Mouse (Mus musculus) spleen, adult 12 weeks (tissue): ENCODE measurements around the gene Gid4.

Source experiments
- DNase-seq: peaks from one replicate; pipeline ENCODE4 v3.0.0; 2022; ENCODE audit warnings: low spot score

The Gid4 gene

GRCm38 (mm10) chr11:60416963-60417716 lies at the start of gene Gid4:
Gid4 (plus strand) TSS chr11:60417145.
- DNase-seq, result peak; percentile 98

GRCm38 (mm10) chr11:60367256-60367655 lies 49.7 kb upstream of the Gid4 start:
- no peak for DNase-seq

- no peak for DNase-seq
Measured at GRCm38 (mm10) chr11:60368909-60369308, 48.0 kb upstream of the Gid4 start.

GRCm38 (mm10) chr11:60369448-60369847 lies 47.5 kb upstream of the Gid4 start:
- no peak for DNase-seq

- no peak for DNase-seq
Measured at GRCm38 (mm10) chr11:60370431-60370830, 46.5 kb upstream of the Gid4 start.

- DNase-seq, result no peak
Measured at GRCm38 (mm10) chr11:60374481-60374880, 42.5 kb upstream of the Gid4 start.

GRCm38 (mm10) chr11:60383518-60383917 lies 33.4 kb upstream of the Gid4 start:
- no peak for DNase-seq

- no peak for DNase-seq
Measured at GRCm38 (mm10) chr11:60384762-60385421, 32.1 kb upstream of the Gid4 start.

GRCm38 (mm10) chr11:60385946-60386345 lies 31.0 kb upstream of the Gid4 start:
- no peak for DNase-seq

GRCm38 (mm10) chr11:60387944-60388343 lies 29.0 kb upstream of the Gid4 start:
- DNase-seq, result no peak

GRCm38 (mm10) chr11:60391346-60391745 lies 25.6 kb upstream of the Gid4 start:
- DNase-seq, result no peak

GRCm38 (mm10) chr11:60396546-60396945 lies 20.4 kb upstream of the Gid4 start:
- no peak for DNase-seq

- DNase-seq, result no peak
Measured at GRCm38 (mm10) chr11:60397172-60397571, 19.8 kb upstream of the Gid4 start.

- no peak for DNase-seq
Measured at GRCm38 (mm10) chr11:60406606-60407005, 10.3 kb upstream of the Gid4 start.

GRCm38 (mm10) chr11:60412173-60412572 lies 4.8 kb upstream of the Gid4 start:
- DNase-seq, result peak; percentile 26

- DNase-seq, result no peak
Measured at GRCm38 (mm10) chr11:60412921-60413320, 4.0 kb upstream of the Gid4 start.

- no peak for DNase-seq
Measured at GRCm38 (mm10) chr11:60416590-60416962, 369 bp upstream of the Gid4 start.

GRCm38 (mm10) chr11:60417717-60418472 lies 950 bp downstream of the Gid4 start, which contains the start of gene Atpaf2:
Atpaf2 (minus strand) TSS chr11:60418457.
- DNase-seq, result no peak

GRCm38 (mm10) chr11:60418473-60418803 lies 1.5 kb downstream of the Gid4 start:
- DNase-seq, result peak; percentile 15

GRCm38 (mm10) chr11:60422046-60422668 lies 5.2 kb downstream of the Gid4 start:
- DNase-seq, result no peak

- no peak for DNase-seq
Measured at GRCm38 (mm10) chr11:60423006-60423405, 6.1 kb downstream of the Gid4 start.

GRCm38 (mm10) chr11:60426417-60426816 lies 9.5 kb downstream of the Gid4 start:
- DNase-seq, result no peak

GRCm38 (mm10) chr11:60427628-60428027 lies 10.7 kb downstream of the Gid4 start:
- DNase-seq, result no peak
